Mouse (Mus musculus) hindbrain, embryonic 14.5 days (tissue): ENCODE results near the gene Zbtb38. TPM values are rescaled to one million over a fixed set of nuclear protein-coding genes. Genes with fewer than 3 reads are reported as not detected.

Experiments used
- ATAC-seq: fragments of 200-750 bp; cut with Nextera tagmentation; 2 replicates; pipeline ENCODE4 v1.8.0; 2017; ENCODE audit warnings: moderate number of reproducible peaks, mild to moderate bottlenecking, moderate TSS enrichment, moderate library complexity; ENCODE audit not compliant: low FRiP score
- DNase-seq: peaks from one replicate; pipeline ENCODE4 v3.0.0-alpha.2; 2015; ENCODE audit warnings: low spot score
- H3K27ac ChIP-seq: fragments of 300-500 bp; sonication (generic); 2 replicates; pipeline ENCODE4 v1.5.1; 2014; ENCODE audit warnings: mild to moderate bottlenecking, moderate library complexity
- H3K27me3 ChIP-seq: fragments of 300-500 bp; sonication (generic); 2 replicates; pipeline ENCODE4 v1.6.1; 2014; ENCODE audit warnings: mild to moderate bottlenecking, low read length, mixed read lengths; ENCODE audit not compliant: control insufficient read depth, insufficient read depth
- H3K36me3 ChIP-seq: fragments of 300-500 bp; sonication (generic); replicated peaks from 2 replicates; pipeline ENCODE4 v1.6.1; 2014; ENCODE audit not compliant: control insufficient read depth, insufficient read depth
- H3K4me1 ChIP-seq: fragments of 300-500 bp; sonication (generic); replicated peaks from 2 replicates; pipeline ENCODE4 v1.6.1; 2014; ENCODE audit warnings: antibody characterized with exemption, low read length, mixed read lengths; ENCODE audit not compliant: control insufficient read depth, insufficient read depth
- H3K4me2 ChIP-seq: fragments of 300-500 bp; sonication (generic); replicated peaks from 2 replicates; pipeline ENCODE4 v1.6.1; 2014; ENCODE audit warnings: mild to moderate bottlenecking, moderate library complexity
- H3K4me3 ChIP-seq: fragments of 300-500 bp; sonication (generic); replicated peaks from 2 replicates; pipeline ENCODE4 v1.5.1; 2014; ENCODE audit warnings: mild to moderate bottlenecking, low read length
- H3K9ac ChIP-seq: fragments of 300-500 bp; sonication (generic); 2 replicates; pipeline ENCODE4 v1.6.1; 2014
- H3K9me3 ChIP-seq: fragments of 300-500 bp; sonication (generic); 2 replicates; pipeline ENCODE4 v1.6.1; 2016; ENCODE audit warnings: low read length; ENCODE audit not compliant: control insufficient read depth
- WGBS: fragments of 180-500 bp; shearing (Covaris S2); extraction: QIAGEN DNeasy Blood & Tissue Kit; methylation state at CpG from one replicate; pipeline ENCODE4 v1.1.7; 2014; 5-methylcytosine and 5-hydroxymethylcytosine counted together
- polyA plus RNA-seq: library from polyadenylated mRNA; unstranded; fragments of >200 nt; fragmentation: Nextera tagmentation; extraction: Ambion mirVana; gene quantifications from 2 replicates; pipeline ENCODE4 v1.2.1, GENCODE M21; 2014

The Zbtb38 gene
- polyA plus RNA-seq, 1 experiment from 2014 or later = 52.2 TPM

DNA sequence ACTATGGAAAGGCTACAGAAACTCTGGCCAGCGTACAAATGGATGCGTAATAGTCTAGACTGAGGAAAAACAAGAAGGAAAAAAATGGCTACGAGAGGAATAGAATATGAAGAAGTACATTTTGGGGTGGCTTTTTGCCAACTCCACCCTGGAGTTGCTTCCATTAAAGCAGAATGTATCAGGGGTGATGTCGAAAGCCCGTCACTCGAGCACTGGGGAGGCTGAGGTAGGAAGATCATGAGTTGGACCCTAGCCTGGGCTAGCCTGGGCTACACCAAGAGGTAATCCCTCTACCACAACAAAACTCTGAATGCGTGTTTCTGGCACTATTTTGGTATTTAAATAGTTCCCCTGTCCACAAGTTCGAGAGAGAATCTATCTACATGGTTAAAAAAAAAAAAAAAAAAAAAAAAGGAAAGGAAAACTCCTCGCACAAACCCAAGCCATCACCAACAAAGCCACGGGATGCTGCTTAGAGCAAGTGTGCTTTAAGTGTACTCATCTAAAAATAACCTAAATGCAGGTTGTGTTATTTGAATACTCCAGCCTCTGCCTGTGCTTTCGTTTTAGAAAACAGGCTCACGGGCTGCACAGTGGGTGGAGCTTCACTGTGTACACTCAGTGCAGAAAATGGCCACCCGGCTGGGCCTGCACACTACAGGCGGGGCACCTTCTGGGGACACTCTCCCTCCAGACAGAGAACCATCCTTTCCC lies 39.7 kb downstream of the Zbtb38 start:
- Histone ChIP-seq H3K36me3 (peaks cover 9% of the 10 kb centered on the region; the same call in 1 of the 2 replicates), H3K27ac (peak overlapping the region; percentile 38; the same call in 1 of the 2 replicates), H3K27me3 (no peaks in the 10 kb centered on the region), H3K4me3 (no peak overlapping the region), H3K9ac (0 out of 2 replicates have a peak overlapping the region, but pooled peaks have one; percentile 9), H3K4me1 (peaks cover 23% of the 10 kb centered on the region), H3K9me3 (no peaks in the 10 kb centered on the region), H3K4me2 (no peak overlapping the region)
- ATAC-seq (no peak), DNase-seq (no peak)
- WGBS = 83% methylated on average over 14 of the region's 14 CpGs

DNA sequence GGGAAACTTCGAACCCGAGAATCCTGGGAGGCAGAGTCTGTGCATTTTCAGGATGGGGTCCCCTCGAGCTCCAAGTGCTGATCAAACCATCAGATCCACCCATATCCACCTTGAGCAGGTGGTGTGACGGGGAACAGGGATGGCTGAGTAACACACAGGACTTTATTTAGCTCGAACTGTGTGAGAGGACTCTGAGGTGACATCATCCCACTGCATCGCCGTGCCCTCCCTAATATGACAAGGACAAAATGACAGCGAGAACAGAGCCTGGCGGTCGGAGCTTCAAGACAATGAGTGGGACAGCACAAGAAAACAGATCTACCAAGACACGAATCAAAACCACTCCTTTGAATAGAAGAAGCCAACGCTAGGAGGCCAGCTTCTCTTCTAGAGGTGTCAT lies 40.6 kb downstream of the Zbtb38 start:
- Histone ChIP-seq H3K4me3 (no peak overlapping the region), H3K27me3 (no peaks in the 10 kb centered on the region), H3K9ac (no peak overlapping the region), H3K27ac (no peak overlapping the region), H3K36me3 (peaks cover under 1% of the 10 kb centered on the region; the same call in 1 of the 2 replicates), H3K9me3 (no peaks in the 10 kb centered on the region), H3K4me2 (no peak overlapping the region), H3K4me1 (peaks cover 18% of the 10 kb centered on the region)
- DNase-seq (no peak), ATAC-seq (no peak)
- WGBS = 90% methylated on average over 12 of the region's 12 CpGs

DNA sequence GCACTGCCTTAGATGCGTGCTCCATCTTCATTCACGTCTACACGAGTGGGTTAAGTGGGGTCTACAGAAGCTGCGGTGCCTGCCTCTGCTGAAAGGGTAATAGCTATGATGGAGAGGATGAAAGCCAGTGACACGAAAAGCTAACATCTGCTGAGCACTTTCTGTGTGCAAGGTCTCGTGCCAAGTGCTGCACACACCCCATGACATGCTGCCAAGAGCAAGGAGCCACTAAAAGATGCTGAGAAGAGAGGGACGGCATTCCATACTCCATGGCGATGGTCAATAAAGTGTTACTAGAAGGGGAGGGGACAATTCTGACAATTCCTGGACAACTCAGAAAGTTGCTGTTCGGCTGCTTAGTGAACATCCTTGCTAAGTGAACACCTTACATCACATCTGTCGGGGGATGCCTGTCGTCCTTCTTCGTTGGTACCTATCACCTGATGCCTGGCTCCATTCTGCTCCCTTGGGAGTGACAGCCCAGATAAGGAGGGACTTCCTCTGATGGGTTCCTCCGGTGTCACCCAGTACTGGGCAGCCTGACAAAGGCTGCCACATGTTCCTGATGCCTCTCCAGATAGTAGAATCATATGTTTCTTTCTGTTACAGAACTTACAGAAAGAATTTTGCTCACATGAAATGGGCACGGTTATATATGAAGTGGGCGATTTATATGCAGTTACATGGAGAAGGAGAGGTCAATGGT lies 42.2 kb downstream of the Zbtb38 start:
- H3K36me3 ChIP-seq = no peaks in the 10 kb centered on the region; the same call in 1 of the 2 replicates
- DNase-seq (no peak), ATAC-seq (no peak)
- H3K27me3 ChIP-seq = no peaks in the 10 kb centered on the region
- no peak overlapping the region for H3K9ac ChIP-seq
- H3K4me1 ChIP-seq = peaks cover 13% of the 10 kb centered on the region
- no peak overlapping the region for H3K27ac ChIP-seq
- 85% methylated on average over 15 of the region's 15 CpGs for WGBS
- no peak overlapping the region for H3K4me2 ChIP-seq
- no peaks in the 10 kb centered on the region for H3K9me3 ChIP-seq
- no peak overlapping the region for H3K4me3 ChIP-seq

DNA sequence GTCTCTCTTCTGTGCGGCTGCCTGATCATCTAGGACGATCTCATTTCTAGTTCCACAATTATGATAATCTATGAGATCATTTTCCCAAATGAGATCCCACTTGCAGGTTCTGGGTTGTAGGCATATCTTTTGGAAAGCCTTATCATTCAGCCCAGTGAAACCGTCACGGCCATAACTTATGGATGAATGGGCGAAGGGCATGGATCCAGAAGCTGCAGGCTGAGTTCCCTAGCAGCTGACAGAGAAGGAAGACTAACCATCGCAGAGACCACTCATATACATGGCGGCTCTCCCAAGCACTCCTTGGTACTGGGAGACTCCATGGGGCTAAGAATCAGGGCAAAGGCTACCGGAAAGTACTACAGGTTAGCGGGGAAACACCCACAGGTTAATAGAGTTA lies 43.7 kb downstream of the Zbtb38 start:
- ATAC-seq = no peak

DNA sequence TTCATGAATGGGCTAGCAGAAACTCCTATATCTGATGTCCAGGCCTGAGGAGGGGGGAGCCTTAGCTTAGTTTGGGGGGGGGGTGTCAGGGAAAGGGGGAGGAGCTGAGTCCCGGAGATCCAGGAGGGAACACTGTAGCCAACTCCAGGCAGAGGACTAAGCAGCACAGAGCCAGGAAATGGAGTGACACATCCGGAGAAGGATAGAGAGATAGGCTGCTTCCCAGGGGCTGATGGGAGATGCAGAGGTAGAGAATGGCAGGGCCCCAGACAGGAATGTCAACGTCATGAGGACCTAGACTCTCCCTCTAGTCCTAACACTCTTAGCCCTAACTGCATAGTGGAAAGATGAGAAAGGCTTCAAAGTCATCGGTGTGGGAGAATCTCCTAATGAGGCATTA lies 44.7 kb downstream of the Zbtb38 start:
- no peak for ATAC-seq
- DNase-seq = no peak

More for the DNA sequence above, 43.7 kb downstream of the Zbtb38 start:
- Histone ChIP-seq H3K36me3 (no peaks in the 10 kb centered on the region), H3K4me1 (peaks cover 4% of the 10 kb centered on the region; the same call in 1 of the 2 replicates), H3K27ac (no peak overlapping the region), H3K27me3 (no peaks in the 10 kb centered on the region), H3K4me2 (no peak overlapping the region), H3K9me3 (no peaks in the 10 kb centered on the region), H3K9ac (no peak overlapping the region), H3K4me3 (no peak overlapping the region)
- DNase-seq = no peak
- WGBS = 92% methylated on average over 9 of the region's 9 CpGs

DNA sequence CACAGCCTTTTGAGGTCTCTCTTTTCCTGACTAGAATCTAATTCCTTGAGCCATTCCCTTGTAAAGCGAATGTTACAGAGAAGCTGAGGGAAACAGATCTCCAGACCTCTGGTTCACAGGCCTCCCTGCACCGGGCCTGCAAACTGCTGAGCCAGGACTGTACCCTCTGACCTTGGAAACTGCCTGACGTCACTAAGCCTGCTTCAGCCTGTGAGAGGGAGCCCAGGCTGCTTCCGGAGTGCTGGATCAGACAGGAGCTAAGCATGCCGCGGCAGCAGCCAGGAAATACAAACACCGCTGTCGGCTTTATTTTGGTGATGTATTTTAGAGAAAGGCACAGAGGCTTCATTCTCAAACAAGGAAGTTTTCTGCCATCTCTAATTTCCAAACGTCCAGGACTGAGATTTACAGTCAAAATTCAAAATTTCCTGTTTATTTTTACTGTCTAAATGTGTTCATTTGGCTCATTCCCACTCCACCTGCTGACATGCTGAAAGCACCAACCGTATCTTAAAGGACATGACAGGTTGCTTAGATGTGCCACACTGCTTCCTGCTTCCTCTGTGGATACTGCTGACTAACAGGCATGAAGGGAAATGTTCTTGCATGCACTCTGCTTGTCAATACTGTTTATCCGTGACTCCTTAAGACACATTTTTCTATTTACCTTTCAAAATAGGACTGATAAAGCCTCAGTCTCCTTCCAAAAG lies 46.9 kb downstream of the Zbtb38 start:
- H3K9me3 ChIP-seq = no peaks in the 10 kb centered on the region
- WGBS = 52% methylated on average over 11 of the region's 11 CpGs
- no peak overlapping the region for H3K4me3 ChIP-seq
- H3K36me3 ChIP-seq = 0 out of 2 replicates have a peak, but pooled peaks cover 2% of the 10 kb centered on the region
- H3K4me2 ChIP-seq = no peak overlapping the region
- ATAC-seq (no peak), DNase-seq (peak; percentile 41)
- no peaks in the 10 kb centered on the region for H3K27me3 ChIP-seq
- peak overlapping the region; percentile 15 for H3K27ac ChIP-seq
- H3K4me1 ChIP-seq = no peaks in the 10 kb centered on the region; the same call in 1 of the 2 replicates
- no peak overlapping the region for H3K9ac ChIP-seq

More for the DNA sequence above, 44.7 kb downstream of the Zbtb38 start:
- H3K4me1 ChIP-seq = no peaks in the 10 kb centered on the region; the same call in 1 of the 2 replicates
- no peaks in the 10 kb centered on the region for H3K36me3 ChIP-seq
- no peak overlapping the region for H3K4me3 ChIP-seq
- 86% methylated on average over 4 of the region's 4 CpGs for WGBS
- H3K27me3 ChIP-seq = no peaks in the 10 kb centered on the region
- H3K27ac ChIP-seq = no peak overlapping the region
- no peaks in the 10 kb centered on the region for H3K9me3 ChIP-seq
- H3K4me2 ChIP-seq = no peak overlapping the region
- H3K9ac ChIP-seq = no peak overlapping the region

DNA sequence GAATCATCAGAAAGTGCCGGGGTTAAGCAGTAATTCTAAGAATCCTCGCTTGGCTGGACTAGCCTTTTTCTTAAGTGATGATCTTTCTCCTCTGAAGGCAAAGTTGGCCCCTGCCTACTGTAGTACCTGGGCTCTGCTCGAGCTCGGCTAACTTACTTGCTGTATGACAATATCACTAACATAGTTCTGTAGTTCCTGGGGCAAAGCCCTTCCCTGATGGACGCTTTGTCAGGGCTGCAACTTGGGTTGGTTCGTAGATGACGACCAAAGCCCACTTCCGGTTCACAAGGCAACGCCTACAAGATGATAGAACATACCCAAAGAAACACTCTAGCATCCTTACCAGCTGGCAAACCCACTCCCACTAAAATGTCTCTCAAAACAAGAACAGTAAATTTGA lies 47.7 kb downstream of the Zbtb38 start:
- peak overlapping the region; percentile 15; the same call in 1 of the 2 replicates for H3K27ac ChIP-seq
- 93% methylated on average over 9 of the region's 9 CpGs for WGBS
- H3K36me3 ChIP-seq = peaks cover 6% of the 10 kb centered on the region; the same call in 1 of the 2 replicates
- no peak overlapping the region for H3K9ac ChIP-seq
- H3K9me3 ChIP-seq = no peaks in the 10 kb centered on the region
- H3K4me1 ChIP-seq = no peaks in the 10 kb centered on the region; the same call in 1 of the 2 replicates
- no peaks in the 10 kb centered on the region for H3K27me3 ChIP-seq
- H3K4me3 ChIP-seq = no peak overlapping the region
- H3K4me2 ChIP-seq = no peak overlapping the region
- DNase-seq (no peak), ATAC-seq (no peak)

DNA sequence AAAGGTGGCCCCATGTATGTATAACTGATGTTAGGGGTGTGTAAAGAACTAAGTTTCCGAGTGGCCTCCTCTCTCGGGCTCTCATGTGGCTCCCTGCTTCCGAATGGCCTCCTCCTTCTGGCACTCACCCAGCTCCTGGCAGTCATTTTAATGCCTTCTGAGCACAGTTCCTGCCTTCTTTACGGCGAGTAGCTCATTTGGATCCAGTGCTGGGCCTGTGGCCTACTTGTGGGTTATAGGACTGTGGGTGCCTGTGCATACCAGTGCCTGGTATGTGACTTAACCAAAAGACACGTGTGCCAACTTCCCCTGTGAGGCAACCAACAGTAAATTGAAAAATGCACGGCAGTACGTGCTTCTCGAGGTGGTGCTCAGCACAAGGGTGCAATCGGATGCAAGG lies 50.7 kb downstream of the Zbtb38 start:
- H3K4me1 ChIP-seq = no peaks in the 10 kb centered on the region; the same call in 1 of the 2 replicates
- H3K4me3 ChIP-seq = no peak overlapping the region
- 0 out of 2 replicates have a peak, but pooled peaks cover 6% of the 10 kb centered on the region for H3K9me3 ChIP-seq
- H3K9ac ChIP-seq = no peak overlapping the region
- peaks cover 13% of the 10 kb centered on the region; the same call in 1 of the 2 replicates for H3K36me3 ChIP-seq
- no peak overlapping the region for H3K27ac ChIP-seq
- no peak for ATAC-seq
- no peak for DNase-seq
- 91% methylated on average over 10 of the region's 10 CpGs for WGBS
- no peak overlapping the region for H3K4me2 ChIP-seq
- no peaks in the 10 kb centered on the region for H3K27me3 ChIP-seq
